Mouse (Mus musculus) kidney, embryonic 16.5 days (tissue): Measurements from ENCODE around the gene Ap4b1. TPM values are rescaled to one million over a fixed set of nuclear protein-coding genes. Genes with fewer than 3 reads are reported as not detected.

Source experiments
- ATAC-seq: fragments of 200-750 bp; cut with Nextera tagmentation; 2 replicates; pipeline ENCODE4 v1.8.0; 2017; ENCODE audit warnings: moderate TSS enrichment; ENCODE audit not compliant: low FRiP score, low TSS enrichment
- H3K27ac ChIP-seq: fragments of 300-500 bp; sonication (generic); 2 replicates; pipeline ENCODE4 v1.5.1; 2014; ENCODE audit warnings: low read length
- H3K27me3 ChIP-seq: fragments of 300-500 bp; sonication (generic); 2 replicates; pipeline ENCODE4 v1.6.1; 2014; ENCODE audit warnings: low read length, control low read depth, mixed read lengths; ENCODE audit not compliant: insufficient read depth
- H3K36me3 ChIP-seq: fragments of 300-500 bp; sonication (generic); 2 replicates; pipeline ENCODE4 v1.6.1; 2014; ENCODE audit warnings: low read length, control low read depth, mixed read lengths; ENCODE audit not compliant: insufficient read depth
- H3K4me1 ChIP-seq: fragments of 300-500 bp; sonication (generic); 2 replicates; pipeline ENCODE4 v1.6.1; 2014; ENCODE audit warnings: low read length, control low read depth, mixed read lengths; ENCODE audit not compliant: insufficient read depth
- H3K4me2 ChIP-seq: fragments of 300-500 bp; sonication (generic); replicated peaks from 2 replicates; pipeline ENCODE4 v1.6.1; 2014; ENCODE audit warnings: low read depth, low read length
- H3K4me3 ChIP-seq: fragments of 300-500 bp; sonication (generic); 2 replicates; pipeline ENCODE4 v1.5.1; 2014; ENCODE audit warnings: mild to moderate bottlenecking, low read length
- H3K9ac ChIP-seq: fragments of 300-500 bp; sonication (generic); replicated peaks from 2 replicates; pipeline ENCODE4 v1.6.1; 2014; ENCODE audit warnings: low read length
- H3K9me3 ChIP-seq: fragments of 300-500 bp; sonication (generic); 2 replicates; pipeline ENCODE4 v1.6.1; 2016; ENCODE audit warnings: low read length, control low read depth
- WGBS: fragments of 180-500 bp; shearing (Covaris S2); extraction: QIAGEN DNeasy Blood & Tissue Kit; methylation state at CpG from one replicate; pipeline ENCODE4 v1.1.7; 2014; 5-methylcytosine and 5-hydroxymethylcytosine counted together
- polyA plus RNA-seq: library from polyadenylated mRNA; unstranded; fragments of >200 nt; fragmentation: Nextera tagmentation; extraction: Ambion mirVana; gene quantifications from 2 replicates; pipeline ENCODE4 v1.2.1, GENCODE M21; 2015

Gene Ap4b1
- polyA plus RNA-seq, 1 experiment from 2014 or later: 22.8 TPM

GRCm38 (mm10) chr3:103862721-103863220 is 53.5 kb downstream of the Ap4b1 start:
- H3K4me2 ChIP-seq: no peak overlapping the region
- 60% methylated on average over 4 of the region's 4 CpGs for WGBS
- no peak overlapping the region for H3K27ac ChIP-seq
- no peak overlapping the region for H3K9ac ChIP-seq
- H3K9me3 ChIP-seq: no peaks in the 10 kb centered on the region
- no peaks in the 10 kb centered on the region for H3K4me1 ChIP-seq
- no peaks in the 10 kb centered on the region for H3K36me3 ChIP-seq
- H3K4me3 ChIP-seq: no peak overlapping the region
- H3K27me3 ChIP-seq: no peaks in the 10 kb centered on the region
- no peak for ATAC-seq

DNA sequence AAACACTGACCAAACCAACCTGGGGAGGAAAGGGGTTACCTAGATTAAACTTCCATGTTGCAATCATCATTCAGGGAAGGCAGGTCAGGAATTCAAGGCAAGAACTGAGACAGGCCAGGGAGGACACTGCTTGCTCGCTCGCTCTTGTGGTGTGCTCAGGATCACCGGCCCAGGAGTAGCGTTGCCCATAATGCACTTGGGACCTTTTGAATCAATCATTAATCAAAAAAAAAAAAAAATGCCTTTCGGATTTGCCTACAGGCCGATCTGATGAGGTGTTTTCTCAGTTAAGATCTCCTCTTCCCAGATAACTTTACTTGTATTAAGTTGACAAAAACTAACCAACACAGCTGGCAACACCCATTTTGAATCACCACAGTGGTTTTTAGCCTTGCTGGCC is 54.9 kb downstream of the Ap4b1 start:
- Histone ChIP-seq H3K9ac (no peak overlapping the region), H3K36me3 (no peaks in the 10 kb centered on the region), H3K27me3 (no peaks in the 10 kb centered on the region), H3K27ac (no peak overlapping the region), H3K4me1 (no peaks in the 10 kb centered on the region), H3K4me3 (no peak overlapping the region), H3K9me3 (no peaks in the 10 kb centered on the region), H3K4me2 (no peak overlapping the region)
- WGBS: 80% methylated on average over 6 of the region's 6 CpGs
- ATAC-seq: no peak

- H3K9me3 ChIP-seq: no peaks in the 10 kb centered on the region
- WGBS: 83% methylated on average over 5 of the region's 5 CpGs
- no peaks in the 10 kb centered on the region for H3K27me3 ChIP-seq
- H3K4me3 ChIP-seq: no peak overlapping the region
- no peak for ATAC-seq
- no peak overlapping the region for H3K9ac ChIP-seq
- no peak overlapping the region for H3K27ac ChIP-seq
- H3K4me2 ChIP-seq: no peak overlapping the region
- no peaks in the 10 kb centered on the region for H3K4me1 ChIP-seq
- H3K36me3 ChIP-seq: no peaks in the 10 kb centered on the region
Observed at GRCm38 (mm10) chr3:103867424-103867971, 58.2 kb downstream of the Ap4b1 start.

DNA sequence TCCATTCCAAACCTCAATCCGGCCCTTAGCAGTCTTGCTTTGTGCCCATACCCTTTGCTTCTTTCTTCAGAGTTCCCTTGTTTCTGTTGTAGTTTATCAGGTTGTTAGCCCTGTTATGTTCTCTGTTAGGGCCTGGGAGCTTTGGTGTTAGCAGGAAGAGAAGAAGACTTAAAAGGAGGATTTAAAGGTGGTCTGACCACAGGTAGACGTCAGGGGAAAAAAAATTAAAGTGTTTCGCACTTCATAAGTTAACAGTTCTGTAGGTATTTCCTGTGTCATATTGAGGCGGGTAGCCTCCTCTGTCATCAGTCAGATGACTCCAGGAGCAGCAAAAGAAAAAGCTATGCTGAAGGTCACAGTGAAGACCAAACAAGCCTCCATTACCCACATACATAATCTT is 58.7 kb downstream of the Ap4b1 start:
- 76% methylated on average over 4 of the region's 4 CpGs for WGBS
- no peak for ATAC-seq

More for the DNA sequence above, 58.7 kb downstream of the Ap4b1 start:
- Histone ChIP-seq H3K4me3 (no peak overlapping the region), H3K4me2 (no peak overlapping the region), H3K9me3 (no peaks in the 10 kb centered on the region), H3K36me3 (no peaks in the 10 kb centered on the region), H3K4me1 (no peaks in the 10 kb centered on the region), H3K9ac (no peak overlapping the region), H3K27me3 (no peaks in the 10 kb centered on the region), H3K27ac (no peak overlapping the region)

Other genes with a start within 250 kb of the Ap4b1 start
- gene Syt6, start 234.3 kb upstream of the Ap4b1 start, polyA plus RNA-seq: 0.10 and 0.17 TPM in 2 replicates
- gene Atg4a-ps, start 163.5 kb upstream of the Ap4b1 start, polyA plus RNA-seq: 0.15 and 0.39 TPM in 2 replicates
- gene Olfml3, start 71.5 kb upstream of the Ap4b1 start, polyA plus RNA-seq: 62.0 and 63.8 TPM in 2 replicates
- not detected in 2 replicates for gene Gm10964, start 70.2 kb upstream of the Ap4b1 start, polyA plus RNA-seq
- 10.3 and 11.3 TPM in 2 replicates for gene Hipk1, start 18.0 kb upstream of the Ap4b1 start, polyA plus RNA-seq
- 29.8 and 31.2 TPM in 2 replicates for gene Dclre1b, start 76 bp upstream of the Ap4b1 start, polyA plus RNA-seq
- 0.11 TPM in 1 of 2 replicates, not detected in the other for gene Gm43064, start 53 bp downstream of the Ap4b1 start, polyA plus RNA-seq
- gene Bcl2l15, start 23.1 kb downstream of the Ap4b1 start, polyA plus RNA-seq: 0.14 TPM in 1 of 2 replicates, not detected in the other
- 0.80 and 0.82 TPM in 2 replicates for gene Ptpn22, start 50.3 kb downstream of the Ap4b1 start, polyA plus RNA-seq
- gene Rsbn1, start 104.6 kb downstream of the Ap4b1 start, polyA plus RNA-seq: 8.9 TPM in 2 replicates
- 25.9 and 26.8 TPM in 2 replicates for gene Phtf1, start 158.6 kb downstream of the Ap4b1 start, polyA plus RNA-seq